Mouse (Mus musculus): ENCODE measurements at regions not wholly inside any gene's neighbourhood (a gene's known extent, or its start where the extent isn't known, plus 50 kb on each side); places are given as distances from the start of the nearest gene placed in this dataset.

- POLR2A ChIA-PET = no interaction called here
- CTCF ChIA-PET = no interaction called here
Observed at GRCm38 (mm10) chr1:186230476-186230875, 113.4 kb upstream of the Lyplal1 start.

- POLR2A ChIA-PET = no interaction called here
- CTCF ChIA-PET = no interaction called here
Observed at GRCm38 (mm10) chr1:186229856-186230255, 112.7 kb upstream of the Lyplal1 start.

- CTCF ChIA-PET = no interaction called here
- POLR2A ChIA-PET = no interaction called here
Observed at GRCm38 (mm10) chr1:186228396-186228795, 111.3 kb upstream of the Lyplal1 start.

GRCm38 (mm10) chr1:186224231-186224630 lies 107.1 kb upstream of the Lyplal1 start:
- ChIA-PET CTCF (no interaction called here), POLR2A (no interaction called here)

GRCm38 (mm10) chr1:186223417-186223816 lies 106.3 kb upstream of the Lyplal1 start:
- ChIA-PET POLR2A (no interaction called here), CTCF (interaction anchor here in 1 of 4 experiments (0.6 kb wide), 1 partner anchor 1447 kb away, joined by 3 read pairs; no protein-coding TSS in a partner anchor)

GRCm38 (mm10) chr1:186218995-186219394 lies 101.9 kb upstream of the Lyplal1 start:
- CTCF ChIA-PET = no interaction called here
- POLR2A ChIA-PET = no interaction called here

- CTCF ChIA-PET = no interaction called here
- POLR2A ChIA-PET = no interaction called here
Observed at GRCm38 (mm10) chr1:186217198-186217597, 100.1 kb upstream of the Lyplal1 start.

GRCm38 (mm10) chr1:186204151-186204550 lies 87.0 kb upstream of the Lyplal1 start:
- POLR2A ChIA-PET = no interaction called here
- CTCF ChIA-PET = no interaction called here

- ChIA-PET POLR2A (no interaction called here), CTCF (no interaction called here)
Observed at GRCm38 (mm10) chr1:186202536-186202935, 85.4 kb upstream of the Lyplal1 start.

- POLR2A ChIA-PET = no interaction called here
- CTCF ChIA-PET = no interaction called here
Observed at GRCm38 (mm10) chr1:186198391-186198790, 81.3 kb upstream of the Lyplal1 start.

- POLR2A ChIA-PET = no interaction called here
- CTCF ChIA-PET = no interaction called here
Observed at GRCm38 (mm10) chr1:186197057-186197456, 79.9 kb upstream of the Lyplal1 start.

GRCm38 (mm10) chr1:186189390-186189789 lies 72.3 kb upstream of the Lyplal1 start:
- CTCF ChIA-PET = no interaction called here
- POLR2A ChIA-PET = no interaction called here

GRCm38 (mm10) chr1:186187372-186187771 lies 70.3 kb upstream of the Lyplal1 start:
- CTCF ChIA-PET = interaction anchor here in 1 of 4 experiments (0.6 kb wide), 1 partner anchor 841 kb away, joined by 3 read pairs; no protein-coding TSS in a partner anchor
- POLR2A ChIA-PET = interaction anchor here in 1 of 4 experiments (0.6 kb wide), 1 partner anchor 322 kb away, joined by 5 read pairs; no protein-coding TSS in a partner anchor

- CTCF ChIA-PET = interaction anchor here in 1 of 4 experiments (0.8 kb wide), 1 partner anchor 537 kb away, joined by 4 read pairs; no protein-coding TSS in a partner anchor
- POLR2A ChIA-PET = no interaction called here
Observed at GRCm38 (mm10) chr1:186183204-186183651, 66.1 kb upstream of the Lyplal1 start.

GRCm38 (mm10) chr1:186182498-186183203 lies 65.5 kb upstream of the Lyplal1 start:
- ChIA-PET POLR2A (no interaction called here), CTCF (interaction anchor here in 1 of 4 experiments (1.1 kb wide), 1 partner anchor 539 kb away, joined by 4 read pairs; no protein-coding TSS in a partner anchor)

GRCm38 (mm10) chr1:186177019-186177418 lies 59.9 kb upstream of the Lyplal1 start:
- CTCF ChIA-PET = no interaction called here
- POLR2A ChIA-PET = no interaction called here

- ChIA-PET POLR2A (no interaction called here), CTCF (interaction anchor here in 1 of 4 experiments (0.6 kb wide), 1 partner anchor 489 kb away, joined by 3 read pairs; no protein-coding TSS in a partner anchor)
Observed at GRCm38 (mm10) chr1:186173472-186174014, 56.4 kb upstream of the Lyplal1 start.

- CTCF ChIA-PET = no interaction called here
Observed at GRCm38 (mm10) chr1:186171691-186172090, 54.6 kb upstream of the Lyplal1 start.

More at GRCm38 (mm10) chr1:186171691-186172090, 54.6 kb upstream of the Lyplal1 start:
- POLR2A ChIA-PET = no interaction called here
